Mouse (Mus musculus) thymus, postnatal 14 days (tissue): ENCODE measurements around the gene Arhgdia.

Experiments
- DNase-seq: peaks from one replicate; pipeline ENCODE4 v3.0.0; 2021

Arhgdia gene

DNA sequence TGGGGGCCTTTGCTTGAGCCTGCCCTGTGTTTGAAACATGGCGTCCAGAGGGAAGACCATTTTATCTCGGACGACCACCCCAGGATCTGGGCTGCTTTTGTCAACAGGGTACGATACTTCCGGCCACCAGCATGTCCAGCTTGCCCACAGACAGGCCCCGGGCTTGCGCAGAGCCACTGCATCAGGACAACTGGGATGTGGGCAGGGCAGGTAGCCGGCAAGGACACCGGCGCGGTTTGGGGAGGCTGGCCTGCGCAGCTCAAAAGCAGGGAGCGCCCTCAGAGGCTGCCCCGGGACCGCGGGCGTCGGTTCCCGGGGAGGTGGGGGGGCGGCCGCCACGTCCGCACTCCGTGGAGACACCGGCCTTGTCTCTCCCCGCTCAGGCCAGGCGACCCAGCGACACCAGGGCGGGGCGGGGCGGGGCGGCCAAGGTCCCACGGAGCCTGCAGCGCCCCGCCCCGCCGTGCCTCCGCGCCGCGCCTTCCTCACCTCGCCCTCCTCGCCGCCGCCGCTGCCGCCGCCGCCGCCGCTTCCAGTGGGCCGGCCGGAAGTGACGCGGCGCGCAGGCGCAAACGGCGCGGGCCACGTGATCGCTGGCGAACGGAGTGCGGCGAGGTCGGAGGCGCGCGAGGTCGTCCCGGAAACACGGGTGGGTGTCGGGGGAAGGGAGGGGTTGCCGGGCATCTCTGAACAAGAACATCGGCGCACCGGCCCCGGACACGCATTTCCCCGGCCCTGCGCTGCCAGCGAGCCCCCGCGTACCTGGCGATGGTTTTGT is 32.1 kb downstream of the Arhgdia start, which contains the start of gene Mcrip1:
Gene Mcrip1 (minus strand): TSS at position 560 of the 778 bp plus-strand sequence.
- DNase-seq, result peak; percentile 98

DNA sequence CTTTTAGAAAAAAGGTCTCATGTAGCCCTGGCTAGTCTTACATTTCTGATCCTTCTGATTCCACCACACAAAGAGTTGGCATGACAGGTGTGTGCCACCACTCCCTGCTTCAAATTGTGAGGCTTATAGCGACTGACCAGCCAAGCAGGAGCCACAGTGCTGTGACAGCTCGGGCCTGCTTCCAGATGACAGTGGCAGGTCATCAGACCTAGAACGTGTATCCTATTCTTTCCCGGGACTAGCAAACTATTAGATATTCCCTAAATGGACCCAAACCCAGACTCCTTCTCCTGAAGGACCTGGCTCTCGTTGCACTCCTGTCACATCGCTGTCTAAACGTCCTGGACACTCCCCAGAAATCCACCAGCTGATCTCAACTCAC is 32.6 kb downstream of the Arhgdia start:
- no peak for DNase-seq

DNA sequence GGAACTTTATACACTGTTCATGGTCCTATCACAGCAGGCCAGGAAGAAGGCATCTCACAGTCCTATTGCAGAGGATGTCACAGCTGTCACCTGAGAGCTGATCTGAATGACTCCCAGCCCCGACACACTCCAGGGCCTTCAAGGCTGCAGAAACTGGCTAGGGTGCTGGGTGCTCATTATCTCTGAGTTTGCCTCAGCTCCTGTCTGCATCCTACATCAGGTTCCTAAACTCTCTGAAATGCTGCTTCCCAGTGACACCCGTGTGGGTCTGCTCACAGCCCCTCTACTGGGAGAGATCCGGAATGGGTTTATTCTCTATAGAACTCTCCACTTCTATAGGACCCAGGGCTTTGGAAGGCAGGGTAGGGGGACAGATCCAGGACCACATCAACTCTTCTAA is 33.2 kb downstream of the Arhgdia start:
- DNase-seq, result no peak

DNA sequence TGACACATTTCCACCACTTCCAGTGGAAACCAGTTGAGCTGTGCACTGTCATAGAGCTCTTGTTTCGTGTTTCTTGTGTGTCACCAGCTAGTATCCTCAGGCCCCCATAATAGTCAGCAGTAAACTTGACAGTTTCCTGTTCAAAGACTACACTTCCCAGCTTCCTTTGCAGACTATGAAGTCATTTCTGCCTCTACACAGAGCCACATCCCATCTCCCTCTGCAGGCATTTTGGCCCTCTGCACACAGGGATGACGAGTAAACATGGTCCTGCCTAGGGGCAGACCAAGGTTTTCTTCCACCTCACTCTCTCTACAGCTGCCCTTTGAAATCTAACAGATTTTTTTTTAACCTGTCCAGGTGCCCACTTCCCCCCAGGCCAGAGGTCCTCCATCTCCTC is 34.0 kb downstream of the Arhgdia start:
- peak; percentile 29 for DNase-seq

DNA sequence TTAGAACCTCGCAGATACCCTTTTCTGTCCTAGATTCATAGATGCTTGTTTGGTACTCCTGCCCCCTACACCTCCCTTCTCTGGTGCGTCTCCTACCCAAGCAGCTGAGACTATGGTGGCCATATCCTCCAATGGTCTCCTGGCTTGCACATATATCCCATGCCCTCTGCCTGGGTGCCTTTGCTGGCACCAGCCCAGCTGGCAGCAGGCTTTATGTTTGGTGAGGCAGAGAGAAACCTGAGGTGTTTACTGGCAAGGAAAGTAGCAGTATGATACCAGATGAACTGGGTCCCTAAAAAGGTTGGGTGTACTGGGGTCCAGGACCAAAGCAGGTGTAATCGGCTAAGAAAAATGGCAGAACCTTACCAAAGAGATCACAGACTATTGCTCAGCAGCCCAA is 35.5 kb downstream of the Arhgdia start:
- DNase-seq, result no peak

DNA sequence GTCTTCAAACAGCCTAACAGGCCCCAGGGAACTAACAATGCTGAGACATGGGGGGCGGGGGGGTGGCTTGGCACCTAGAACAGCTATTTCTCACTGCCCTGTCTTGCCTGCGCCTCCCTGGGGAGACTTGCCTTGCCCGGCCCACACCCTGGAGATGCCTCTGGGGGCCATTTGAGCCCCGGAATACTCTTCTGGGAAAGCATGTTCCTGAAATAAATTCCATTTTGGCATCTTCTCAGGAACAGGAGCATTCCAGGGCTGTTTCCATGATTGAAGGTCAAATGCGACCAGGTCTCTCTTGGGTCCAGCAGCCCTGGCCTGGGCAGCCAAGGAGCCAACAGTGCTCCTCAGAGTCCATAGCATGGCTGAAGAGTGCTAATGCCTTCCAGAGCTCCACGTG is 39.0 kb downstream of the Arhgdia start:
- no peak for DNase-seq

DNA sequence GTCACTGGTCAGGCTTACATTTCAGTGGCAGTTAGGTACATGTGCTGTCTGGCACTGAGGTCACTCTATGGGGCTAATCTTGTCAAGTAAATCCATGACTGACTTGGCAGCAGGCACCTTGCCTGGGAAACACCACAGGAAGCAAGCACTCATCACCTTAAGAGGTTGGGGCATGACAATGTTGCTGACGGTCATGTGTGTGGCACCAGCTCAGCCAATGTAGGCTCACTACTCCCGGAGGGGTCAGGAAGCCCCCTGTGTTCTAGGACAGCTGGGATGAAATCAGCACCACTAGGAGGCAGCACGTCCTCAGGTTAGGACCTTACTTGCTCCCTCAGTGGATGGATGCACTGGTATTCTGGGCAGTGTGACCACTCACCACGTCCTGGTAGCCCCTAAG is 39.5 kb downstream of the Arhgdia start:
- DNase-seq, result peak; percentile 30

DNA sequence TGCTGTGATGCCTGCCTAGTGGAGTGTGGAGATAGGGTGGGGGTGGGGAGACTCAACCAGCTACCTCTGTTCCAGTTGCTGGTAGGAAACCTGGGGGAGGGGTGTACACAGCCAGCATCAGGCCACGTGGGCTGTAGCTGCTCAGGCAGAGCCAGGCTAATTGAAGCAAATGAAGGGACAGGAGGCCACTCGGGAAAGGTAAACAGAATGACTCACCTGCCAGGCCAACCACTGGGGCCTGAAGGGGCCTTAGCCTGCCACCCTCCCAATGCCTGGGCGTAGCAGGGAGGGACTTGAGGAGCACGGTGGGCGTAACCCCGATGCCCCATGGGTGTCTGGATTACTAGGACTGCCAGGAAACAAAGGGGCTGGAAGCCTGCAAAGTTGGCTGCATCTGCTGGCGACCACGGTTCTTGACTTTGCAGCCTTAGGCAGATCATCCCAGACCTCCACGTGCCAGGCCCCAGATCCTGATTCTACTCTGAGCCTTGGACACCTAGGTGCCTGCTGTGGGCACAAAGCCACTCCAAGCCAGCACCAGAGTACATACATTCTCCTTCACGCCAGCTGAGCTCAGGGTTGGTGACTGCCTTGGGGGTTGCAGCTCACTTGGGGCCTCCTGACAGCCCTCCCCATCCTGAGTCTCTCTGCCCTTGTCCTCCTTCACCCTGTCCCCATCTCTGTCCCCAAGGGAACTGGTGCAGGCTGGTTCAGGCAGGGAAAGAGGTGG is 42.0 kb downstream of the Arhgdia start:
- DNase-seq, result no peak

DNA sequence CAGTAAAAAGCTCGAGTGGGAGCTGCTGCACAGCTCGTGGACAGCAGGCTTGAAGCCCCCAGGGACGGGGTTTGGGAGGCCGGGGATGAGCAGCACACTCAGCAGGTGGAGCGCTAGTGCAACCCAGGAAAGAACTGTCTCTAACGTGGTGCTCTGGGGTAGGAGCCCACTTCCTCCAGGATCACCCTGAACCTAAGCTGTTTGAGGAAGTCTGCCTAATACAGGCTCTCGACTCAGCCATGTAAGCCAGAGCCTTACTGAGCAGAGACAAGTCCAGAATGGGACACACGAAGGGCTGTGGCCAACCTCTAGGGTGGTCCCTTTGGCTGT is 42.5 kb downstream of the Arhgdia start:
- DNase-seq, result no peak

DNA sequence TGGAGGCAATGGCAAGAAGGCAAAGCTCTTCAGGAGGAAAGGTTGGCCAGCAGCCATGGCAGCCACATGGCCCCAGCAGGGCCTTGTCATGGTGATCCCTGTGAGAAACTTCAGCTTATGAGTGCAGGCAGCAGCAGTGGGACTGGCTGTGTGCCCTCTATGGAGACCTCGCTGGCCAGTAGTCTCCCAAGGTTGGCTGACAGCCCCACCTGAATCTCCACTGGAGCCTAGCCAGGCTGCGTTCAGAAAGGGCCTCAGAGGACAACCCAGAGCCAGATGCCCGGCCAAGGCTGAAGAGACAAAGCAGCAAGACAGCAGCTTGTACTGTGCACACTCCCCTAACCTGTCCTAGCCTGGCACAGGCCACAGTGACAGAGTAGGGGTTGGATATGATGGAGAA is 42.9 kb downstream of the Arhgdia start:
- DNase-seq, result no peak

DNA sequence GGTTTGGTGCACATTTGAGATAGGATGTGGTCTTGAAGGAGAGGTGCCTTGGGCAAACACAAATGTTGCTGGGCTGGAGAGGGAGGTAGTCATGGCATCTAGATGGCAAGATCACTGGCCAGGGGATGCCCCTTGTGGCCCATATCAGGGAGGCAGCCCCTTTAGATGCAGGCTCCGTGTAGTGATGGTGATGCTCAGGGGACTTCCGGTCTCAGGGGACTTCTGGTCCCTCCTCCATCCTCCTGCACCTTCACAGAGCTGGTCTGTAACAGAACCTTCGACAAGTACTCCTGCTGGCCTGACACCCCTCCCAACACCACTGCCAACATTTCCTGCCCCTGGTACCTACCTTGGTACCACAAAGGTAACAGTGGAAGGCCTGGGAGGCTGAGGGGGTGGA is 45.6 kb downstream of the Arhgdia start:
- no peak for DNase-seq

DNA sequence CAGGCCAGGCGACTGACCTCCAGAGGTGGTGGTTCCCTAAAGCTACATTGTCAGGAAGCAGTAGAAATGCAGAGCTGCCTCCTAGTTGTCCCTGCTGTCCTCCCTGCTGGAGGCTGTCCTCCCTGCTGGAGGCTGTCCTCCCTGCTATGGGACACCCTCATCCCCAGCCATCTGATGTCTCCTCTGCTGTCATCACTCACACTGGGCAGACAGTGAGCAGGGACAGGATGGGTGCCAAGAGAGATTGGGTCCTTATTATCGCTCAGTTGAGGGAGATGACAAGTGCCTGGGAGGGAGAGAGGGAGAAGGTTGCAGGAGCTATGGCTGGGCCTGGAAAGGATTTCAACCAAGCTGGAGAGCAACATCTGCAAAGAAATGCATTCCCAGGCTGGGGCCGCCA is 46.3 kb downstream of the Arhgdia start:
- no peak for DNase-seq

DNA sequence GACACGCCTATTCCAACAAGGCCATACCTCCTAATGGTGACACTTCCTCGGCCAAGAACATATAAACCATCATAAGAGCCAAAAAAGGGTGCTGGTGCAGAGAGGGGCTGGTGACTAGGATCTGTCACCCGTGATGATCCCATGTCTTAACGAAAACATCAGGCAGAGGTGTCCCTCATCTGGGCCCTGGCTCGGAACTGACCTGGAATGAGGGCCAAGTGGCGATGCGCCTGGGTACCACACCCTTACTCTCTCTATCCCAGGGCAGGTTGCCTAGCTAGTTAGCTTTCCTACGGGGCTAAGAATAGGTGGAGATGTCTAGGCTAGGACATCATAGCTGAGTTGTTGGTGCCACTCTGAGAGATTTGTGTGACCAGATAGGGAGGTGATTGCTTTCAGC is 47.3 kb downstream of the Arhgdia start:
- no peak for DNase-seq

DNA sequence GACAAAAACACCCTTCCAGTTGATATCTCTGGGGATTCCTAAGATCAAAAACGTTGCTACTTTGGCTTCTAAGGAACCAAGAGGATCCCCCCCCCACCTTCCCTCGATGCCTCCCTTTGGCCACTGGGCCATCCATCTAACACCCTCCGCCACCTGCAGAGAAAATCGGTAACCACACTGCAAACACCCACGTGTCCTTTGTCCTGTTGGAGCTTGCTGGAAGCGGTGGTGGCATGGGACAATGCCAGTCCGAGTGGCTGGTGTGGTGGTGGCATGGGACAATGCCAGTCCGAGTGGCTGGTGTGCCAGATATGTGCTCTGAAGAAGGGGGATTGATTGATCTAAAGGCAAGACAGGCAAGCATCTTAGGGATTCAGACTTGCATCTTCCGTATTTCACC is 49.8 kb downstream of the Arhgdia start:
- DNase-seq, result no peak

DNA sequence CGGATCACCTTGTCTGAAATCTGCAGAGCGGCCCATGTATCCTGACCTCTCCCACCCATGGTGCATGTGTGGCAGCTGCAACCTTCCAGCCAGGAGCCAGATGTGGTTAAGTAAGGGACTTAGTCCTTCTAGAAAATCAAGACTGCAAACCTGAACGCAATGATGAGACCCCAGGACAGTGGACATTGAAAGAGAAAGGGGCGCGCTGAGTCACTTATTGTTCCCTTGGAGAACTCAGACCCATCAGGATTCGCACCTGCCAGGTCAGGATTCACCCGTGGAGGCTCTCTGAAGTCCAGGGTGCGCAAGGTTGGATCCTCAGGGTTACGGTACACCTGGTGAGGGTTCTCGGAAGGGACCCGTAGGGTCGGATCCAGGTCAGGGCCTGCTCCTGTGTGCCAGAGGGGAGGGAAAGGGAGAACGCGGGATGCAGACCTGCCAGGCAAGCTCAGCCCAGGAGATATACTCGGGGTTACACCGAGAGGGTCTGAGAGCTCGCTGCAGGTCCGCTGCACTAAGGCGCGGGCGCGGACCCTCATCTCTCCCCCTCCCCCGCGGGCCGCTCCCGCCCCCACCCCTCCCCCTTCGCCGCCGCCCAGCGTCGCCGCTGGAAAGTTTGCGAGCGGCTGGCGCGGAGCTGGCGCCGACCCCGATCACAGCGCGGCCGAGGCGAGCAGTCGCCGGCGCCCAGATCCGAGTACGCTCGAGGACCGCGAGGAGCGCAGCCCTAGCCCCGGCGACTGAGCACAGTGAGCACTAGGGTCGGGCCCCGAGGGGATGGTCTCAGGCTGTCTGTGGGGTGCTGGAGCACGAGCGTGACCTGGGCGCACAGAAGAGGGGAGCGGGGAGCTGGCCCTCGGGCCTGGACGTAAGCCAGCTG is 51.1 kb downstream of the Arhgdia start, which contains the start of gene Gcgr:
Gene Gcgr (plus strand): TSS at position 615 of the 880 bp plus-strand sequence.
- no peak for DNase-seq

DNA sequence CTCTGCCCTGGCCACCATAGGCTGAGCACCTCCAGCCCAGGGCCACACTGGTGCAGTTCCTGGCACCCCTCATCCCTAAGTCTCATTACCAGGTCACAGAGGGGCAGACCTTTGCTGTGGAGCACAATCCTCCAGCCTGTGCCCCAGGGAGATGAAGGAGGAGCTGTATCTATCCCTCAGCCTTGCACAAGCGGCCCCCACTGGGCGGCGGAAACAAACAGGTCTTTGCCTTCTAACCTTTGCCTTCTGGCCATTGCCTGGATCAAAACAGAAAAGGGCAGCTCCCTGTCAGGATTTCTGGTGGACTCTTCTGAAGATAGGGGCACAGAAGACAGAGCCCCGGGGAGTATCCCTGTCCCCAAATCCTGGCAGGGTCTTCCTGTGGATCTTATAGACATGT is 52.5 kb downstream of the Arhgdia start:
- DNase-seq, result no peak
